Mouse (Mus musculus): Measurements from ENCODE around the gene Doc2b. TPM values are rescaled to one million over a fixed set of nuclear protein-coding genes. Genes with fewer than 3 reads are reported as not detected.

Gene Doc2b
- total RNA-seq, 2 experiments from 2014 or later: 84.1 to 86.4 TPM

DNA sequence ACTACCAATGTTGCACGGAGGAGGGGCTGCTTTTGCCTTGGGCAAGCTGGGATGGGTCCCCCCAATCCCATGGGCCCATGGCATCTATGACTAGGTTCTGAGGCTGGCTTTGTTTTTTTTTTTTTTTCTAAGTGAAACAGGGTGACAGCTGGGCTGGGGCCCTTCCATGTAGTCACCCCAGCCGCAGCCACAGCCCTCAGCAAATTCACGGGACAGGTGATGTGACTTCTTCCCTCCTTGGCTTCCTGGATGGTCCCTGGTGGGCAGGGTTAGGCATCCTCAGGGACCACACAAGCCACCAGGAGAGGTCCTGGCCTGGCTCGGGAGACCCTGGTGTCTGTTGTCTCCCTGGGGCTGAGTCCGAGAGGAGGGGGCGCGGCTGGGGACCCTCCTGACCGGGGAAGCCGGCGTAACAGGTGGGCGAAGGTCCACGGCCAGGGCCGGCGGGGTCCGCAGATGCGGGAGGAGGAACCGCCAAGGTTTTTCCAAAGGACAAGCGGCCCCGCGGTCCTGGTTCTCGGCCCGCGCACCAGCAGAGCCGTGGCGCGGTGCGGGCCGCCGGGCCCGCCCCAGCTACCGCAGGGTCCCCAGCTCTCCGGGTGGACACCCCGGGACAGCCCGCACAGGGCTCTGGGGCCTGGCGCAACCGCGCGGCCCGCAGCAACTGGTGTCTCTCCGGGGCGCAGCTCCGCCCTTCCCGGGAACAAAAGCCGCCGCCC is 1.1 kb downstream of the Doc2b start:
- no peak for DNase-seq (ENCODE audit: low spot score in 2 of 2)

DNA sequence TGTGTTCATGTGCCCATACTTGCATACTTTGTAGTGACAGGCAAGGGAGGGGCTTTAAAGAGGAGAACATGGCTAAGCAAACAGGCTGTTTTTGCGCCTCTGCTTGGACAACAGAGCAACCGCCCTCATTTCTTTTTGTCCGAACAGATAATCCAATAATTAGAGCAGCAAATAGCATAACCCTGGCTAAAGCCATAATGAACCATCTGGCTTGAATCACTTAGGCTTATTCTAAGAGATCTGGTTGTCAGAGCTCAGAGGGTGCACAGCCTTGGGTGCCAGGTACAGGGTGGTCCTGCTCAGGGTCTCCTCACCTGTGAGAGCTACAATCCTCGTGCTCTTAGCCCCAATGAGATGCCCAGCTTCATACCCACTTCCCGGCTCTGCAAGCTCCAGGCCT is 2.5 kb downstream of the Doc2b start:
- DNase-seq (ENCODE audit: low spot score in 2 of 2): no peak

DNA sequence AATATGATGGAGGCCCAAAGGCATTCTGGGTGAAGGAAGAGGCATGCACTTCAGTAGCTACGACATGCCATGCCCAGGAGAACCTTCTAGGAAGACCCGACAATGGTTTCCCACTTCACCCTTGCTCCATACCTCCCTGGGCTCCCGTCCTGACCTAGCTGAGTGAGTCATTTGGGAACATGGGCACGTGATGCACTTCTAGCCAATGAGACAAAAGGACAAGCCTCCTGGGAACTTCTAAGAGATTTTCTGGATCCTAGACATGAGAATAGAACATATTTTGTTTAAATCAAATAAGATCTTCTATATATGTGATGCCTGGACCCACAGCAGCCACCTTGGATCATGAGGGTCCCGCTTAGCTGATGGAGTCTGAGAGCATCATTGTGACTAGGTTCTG is 3.3 kb downstream of the Doc2b start:
- no peak for DNase-seq (ENCODE audit: low spot score in 2 of 2)

- no peak for DNase-seq (ENCODE audit: low spot score in 2 of 2)
Observed at GRCm38 (mm10) chr11:75785897-75786296, 10.0 kb downstream of the Doc2b start.

GRCm38 (mm10) chr11:75783799-75784198 is 12.1 kb downstream of the Doc2b start:
- DNase-seq (ENCODE audit: low spot score in 2 of 2): no peak

GRCm38 (mm10) chr11:75781919-75782318 is 13.9 kb downstream of the Doc2b start:
- DNase-seq (ENCODE audit: low spot score in 2 of 2): peak; percentile 53 to 69

- no peak for DNase-seq (ENCODE audit: low spot score in 2 of 2)
Observed at GRCm38 (mm10) chr11:75775919-75776318, 19.9 kb downstream of the Doc2b start.

DNA sequence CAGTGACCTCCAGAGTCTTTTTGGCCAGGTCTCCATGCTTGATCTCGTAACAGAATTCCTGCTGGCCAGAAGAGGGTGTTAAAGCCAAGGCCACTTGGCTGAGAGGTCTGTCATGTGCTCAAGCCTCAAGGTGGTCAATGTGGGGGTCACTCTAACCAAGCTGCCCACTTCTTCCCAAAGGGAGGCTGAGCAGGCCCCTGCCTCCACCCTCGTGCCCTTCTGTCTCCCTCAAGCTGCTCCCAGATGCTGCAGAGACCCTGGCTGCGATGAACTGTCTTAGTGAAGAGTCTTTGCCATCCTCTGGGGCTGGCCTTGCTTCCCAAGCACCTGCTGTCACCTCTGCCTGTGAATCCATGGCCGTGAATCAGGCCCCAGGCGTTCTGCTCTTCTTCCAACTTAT is 23.3 kb downstream of the Doc2b start:
- DNase-seq (ENCODE audit: low spot score in 2 of 2): no peak

DNA sequence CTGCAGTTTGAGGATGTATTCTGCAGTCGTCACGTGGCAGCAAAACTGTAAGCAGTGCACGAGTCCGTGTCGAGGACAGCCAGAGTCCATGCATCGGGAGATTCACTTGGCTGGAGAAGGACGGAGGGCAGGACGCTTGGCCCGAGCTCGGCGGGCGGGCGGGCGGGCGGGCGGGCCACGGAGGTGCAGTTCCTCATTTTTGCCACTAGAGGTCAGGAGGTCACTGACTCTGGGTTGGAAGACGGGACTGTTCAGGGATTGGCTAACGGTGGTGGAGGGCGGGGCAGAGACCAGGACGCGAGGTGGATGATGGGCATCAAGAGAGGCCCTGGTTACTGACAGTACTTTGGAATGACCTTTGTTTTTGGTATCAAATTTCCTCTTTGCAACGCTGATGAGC is 26.6 kb downstream of the Doc2b start:
- DNase-seq (ENCODE audit: low spot score in 2 of 2): peak; percentile 71 to 85

DNA sequence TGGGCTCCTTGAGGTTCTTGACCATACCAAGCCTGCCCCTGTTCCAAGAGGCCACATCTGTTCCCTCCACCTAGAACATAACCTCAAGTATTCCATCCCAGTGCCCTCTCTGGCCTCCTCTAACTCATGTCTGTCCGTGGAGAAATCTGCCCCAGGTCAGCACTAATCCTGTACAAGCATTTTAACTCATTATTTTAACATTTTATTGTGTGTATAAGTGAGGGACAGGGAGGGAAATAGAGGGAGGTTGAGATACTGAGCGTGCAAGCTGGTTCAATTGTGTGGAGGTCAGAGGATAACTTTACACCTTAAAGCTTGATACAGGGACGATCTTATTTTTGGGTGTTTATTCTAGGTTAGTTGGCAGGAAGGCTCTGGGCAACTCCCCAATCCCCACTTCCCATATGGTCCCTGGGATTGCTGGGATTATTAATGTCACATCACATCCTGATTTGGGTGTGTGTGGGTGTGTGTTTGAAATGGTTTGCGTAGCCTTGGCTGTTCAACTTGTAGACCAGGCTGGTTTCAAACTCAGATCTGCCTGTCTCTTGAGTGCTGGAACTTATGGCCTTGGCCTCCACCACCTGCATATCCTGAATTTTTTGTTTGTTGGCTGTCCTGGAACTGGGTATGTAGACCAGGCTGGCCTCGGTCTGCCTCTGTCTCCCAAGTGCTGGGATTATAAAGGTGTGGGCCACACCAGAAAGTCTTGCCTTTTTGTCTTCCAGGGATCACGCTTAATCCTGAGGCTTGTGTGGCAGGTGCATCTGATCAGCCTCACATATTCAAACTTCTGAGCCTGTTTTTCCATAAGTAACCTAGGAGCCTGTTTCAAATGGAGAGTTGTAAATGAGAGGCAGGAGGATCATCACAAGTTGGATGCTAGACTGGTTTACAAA is 27.5 kb downstream of the Doc2b start:
- DNase-seq (ENCODE audit: low spot score in 2 of 2): peak; percentile 36 to 75

DNA sequence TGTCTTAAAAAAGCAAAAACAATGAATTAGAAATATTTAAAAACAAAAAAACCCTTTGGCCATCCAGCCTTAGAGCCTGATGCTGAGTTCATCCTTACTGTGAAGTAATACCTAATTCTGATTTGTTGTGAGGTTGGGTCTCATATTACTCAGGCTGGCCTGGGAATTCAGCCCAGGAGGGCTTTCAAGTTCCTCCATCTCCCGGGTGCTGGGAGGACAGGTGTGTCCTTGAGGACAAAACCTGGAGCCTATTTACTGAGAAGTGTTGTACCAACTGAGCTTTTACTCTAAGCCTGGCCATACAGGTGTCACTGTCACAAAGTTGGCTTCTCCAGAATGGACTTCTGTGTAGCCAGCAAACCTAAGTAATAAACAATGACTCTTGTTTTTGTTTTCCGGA is 28.8 kb downstream of the Doc2b start:
- DNase-seq (ENCODE audit: low spot score in 2 of 2): no peak

GRCm38 (mm10) chr11:75765161-75765560 is 30.7 kb downstream of the Doc2b start:
- DNase-seq (ENCODE audit: low spot score in 2 of 2): no peak

DNA sequence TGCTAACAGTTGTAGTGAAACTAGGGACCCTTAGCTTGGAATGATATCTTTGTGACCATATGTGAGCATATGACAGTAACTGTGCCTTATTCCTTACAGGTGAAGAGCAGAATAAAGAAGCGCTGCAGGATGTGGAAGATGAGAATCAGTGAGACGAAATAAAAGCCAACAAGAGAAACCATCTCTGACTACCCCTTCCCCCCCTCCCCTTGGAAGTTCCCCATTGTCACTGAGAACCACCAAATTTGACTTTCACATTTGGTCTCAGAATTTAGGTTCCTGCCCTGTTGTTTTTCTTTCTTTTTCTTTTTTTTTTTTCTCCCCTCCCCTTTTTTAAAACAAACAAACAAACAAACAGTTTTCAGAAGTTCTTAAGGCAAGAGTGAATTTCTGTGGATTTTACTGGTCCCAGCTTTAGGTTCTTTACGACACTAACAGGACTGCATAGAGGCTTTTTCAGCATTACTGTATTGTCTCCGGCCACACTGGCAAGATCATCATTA is 31.3 kb downstream of the Doc2b start:
- DNase-seq (ENCODE audit: low spot score in 2 of 2): no peak

DNA sequence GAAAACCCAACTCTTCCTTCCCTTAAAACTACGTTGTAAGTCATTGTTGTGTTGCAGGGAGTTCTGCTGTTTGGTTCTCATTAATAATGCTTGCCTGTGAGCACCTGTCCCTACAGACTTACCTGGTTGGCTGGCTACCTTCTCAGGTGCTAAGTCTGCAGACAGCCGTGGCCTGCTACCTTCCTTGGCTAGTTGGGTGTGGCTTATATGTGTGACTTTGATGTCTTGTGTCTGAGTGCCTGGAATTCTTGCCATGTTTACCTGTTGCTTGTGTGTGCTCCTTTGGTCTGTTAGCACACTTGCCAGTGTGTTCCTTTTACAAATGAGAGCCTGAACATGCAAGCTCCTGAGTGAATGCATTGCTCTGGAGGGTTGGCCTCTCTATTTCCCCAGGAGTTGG is 33.1 kb downstream of the Doc2b start:
- DNase-seq (ENCODE audit: low spot score in 2 of 2): no peak

GRCm38 (mm10) chr11:75760785-75761184 is 35.1 kb downstream of the Doc2b start:
- DNase-seq (ENCODE audit: low spot score in 2 of 2): no peak

GRCm38 (mm10) chr11:75758553-75758952 is 37.3 kb downstream of the Doc2b start:
- DNase-seq (ENCODE audit: low spot score in 2 of 2): no peak

DNA sequence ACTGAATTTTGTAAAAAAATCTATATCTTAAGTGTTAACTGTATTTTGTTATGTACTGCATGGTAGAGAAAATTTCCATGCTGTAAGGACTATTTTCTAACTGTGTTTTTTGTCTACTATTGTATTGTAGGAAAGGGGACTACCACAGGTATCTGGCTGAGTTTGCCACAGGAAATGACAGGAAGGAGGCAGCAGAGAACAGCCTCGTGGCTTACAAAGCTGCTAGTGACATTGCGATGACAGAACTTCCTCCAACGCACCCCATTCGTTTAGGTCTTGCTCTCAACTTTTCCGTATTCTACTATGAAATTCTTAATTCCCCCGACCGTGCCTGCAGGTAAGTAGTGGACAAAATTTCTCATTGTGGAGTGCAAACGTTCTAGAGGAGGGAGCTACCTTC is 39.2 kb downstream of the Doc2b start:
- no peak for DNase-seq (ENCODE audit: low spot score in 2 of 2)

- no peak for DNase-seq (ENCODE audit: low spot score in 2 of 2)
Observed at GRCm38 (mm10) chr11:75751082-75751481, 44.8 kb downstream of the Doc2b start.

GRCm38 (mm10) chr11:75750537-75750936 is 45.3 kb downstream of the Doc2b start:
- DNase-seq (ENCODE audit: low spot score in 2 of 2): no peak

DNA sequence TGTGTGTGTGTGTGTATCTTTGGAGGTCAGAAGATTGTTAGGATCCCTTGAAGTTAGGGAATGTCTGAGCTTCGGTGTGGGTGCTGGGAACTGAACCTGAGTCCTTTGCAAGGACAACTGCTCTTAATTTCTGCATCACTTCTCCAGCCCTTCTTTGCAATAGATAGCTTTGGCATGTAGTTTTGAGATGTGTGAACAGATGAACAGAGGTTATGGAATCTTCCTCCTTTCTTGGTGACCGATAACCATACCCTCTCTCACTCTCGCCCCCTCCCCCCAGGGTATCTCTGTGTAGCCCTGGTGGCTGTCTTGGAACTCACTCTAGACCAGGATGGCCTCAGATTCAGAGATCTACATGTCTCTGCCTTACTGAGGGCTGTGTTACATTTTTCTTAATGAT is 51.1 kb downstream of the Doc2b start:
- no peak for DNase-seq (ENCODE audit: low spot score in 2 of 2)

- DNase-seq (ENCODE audit: low spot score in 2 of 2): no peak
Observed at GRCm38 (mm10) chr11:75741615-75742014, 54.2 kb downstream of the Doc2b start.

GRCm38 (mm10) chr11:75740204-75740603 is 55.6 kb downstream of the Doc2b start:
- no peak for DNase-seq (ENCODE audit: low spot score in 2 of 2)

Data from layer of hippocampus, postnatal 14 days (tissue).